Mouse (Mus musculus) liver, embryonic 15.5 days (tissue): Measurements from ENCODE around the gene Palm. TPM values are rescaled to one million over a fixed set of nuclear protein-coding genes. Genes with fewer than 3 reads are reported as not detected.

Experiments
- ATAC-seq: fragments of 200-750 bp; cut with Nextera tagmentation; 2 replicates; pipeline ENCODE4 v1.8.0; 2017; ENCODE audit warnings: moderate number of reproducible peaks, mild to moderate bottlenecking, moderate library complexity; ENCODE audit not compliant: insufficient read depth
- H3K27ac ChIP-seq: fragments of 300-500 bp; sonication (generic); replicated peaks from 2 replicates; pipeline ENCODE4 v1.5.1; 2015; ENCODE audit warnings: mild to moderate bottlenecking, inconsistent platforms
- H3K27me3 ChIP-seq: fragments of 300-500 bp; sonication (generic); 2 replicates; pipeline ENCODE4 v1.6.1; 2015; ENCODE audit warnings: mild to moderate bottlenecking, inconsistent platforms
- H3K36me3 ChIP-seq: fragments of 300-500 bp; sonication (generic); replicated peaks from 2 replicates; pipeline ENCODE4 v1.6.1; 2015; ENCODE audit warnings: moderate library complexity, mild to moderate bottlenecking, inconsistent platforms
- H3K4me1 ChIP-seq: fragments of 300-500 bp; sonication (generic); replicated peaks from 2 replicates; pipeline ENCODE4 v1.6.1; 2015; ENCODE audit warnings: inconsistent platforms
- H3K4me2 ChIP-seq: fragments of 300-500 bp; sonication (generic); 2 replicates; pipeline ENCODE4 v1.6.1; 2015; ENCODE audit warnings: moderate library complexity, mild to moderate bottlenecking, inconsistent platforms
- H3K4me3 ChIP-seq: fragments of 300-500 bp; sonication (generic); replicated peaks from 2 replicates; pipeline ENCODE4 v1.5.1; 2015; ENCODE audit warnings: mild to moderate bottlenecking, inconsistent platforms
- H3K9ac ChIP-seq: fragments of 300-500 bp; sonication (generic); 2 replicates; pipeline ENCODE4 v1.6.1; 2015; ENCODE audit warnings: moderate library complexity, mild to moderate bottlenecking, inconsistent platforms
- H3K9me3 ChIP-seq: fragments of 300-500 bp; sonication (generic); replicated peaks from 2 replicates; pipeline ENCODE4 v1.6.1; 2016; ENCODE audit warnings: inconsistent platforms
- WGBS: fragments of 180-500 bp; shearing (Covaris S2); methylation state at CpG from one replicate; pipeline ENCODE4 v1.1.7; 2015; ENCODE audit warnings: mixed read lengths; ENCODE audit not compliant: insufficient replicate concordance; 5-methylcytosine and 5-hydroxymethylcytosine counted together
- polyA plus RNA-seq: library from polyadenylated mRNA; unstranded; fragments of >200 nt; fragmentation: Nextera tagmentation; extraction: Ambion mirVana; gene quantifications from 2 replicates; pipeline ENCODE4 v1.2.1, GENCODE M21; 2015

Palm gene
- polyA plus RNA-seq, 1 experiment from 2014 or later, result 8.8 TPM

DNA sequence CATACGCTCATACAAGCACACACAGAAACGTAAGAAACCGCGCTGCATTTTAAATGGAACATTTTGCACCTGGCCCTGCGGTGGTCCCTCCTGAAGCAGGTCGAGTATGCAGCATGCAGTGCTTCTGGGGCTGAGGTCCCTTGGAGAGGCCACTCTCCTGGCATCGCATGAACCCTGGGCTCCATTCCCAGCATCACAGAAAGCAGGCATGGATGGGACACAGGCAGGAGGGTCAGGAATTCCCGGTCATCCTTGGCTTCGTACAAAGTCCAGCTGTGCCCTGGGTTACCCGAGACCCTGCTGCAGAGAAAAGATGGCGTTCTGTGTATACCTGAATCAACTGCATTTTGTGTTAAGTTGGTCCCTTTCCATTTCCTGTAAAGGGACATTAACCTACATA, 7.1 kb downstream of the Palm start:
- 70% methylated on average over 11 of the region's 11 CpGs for WGBS
- Histone ChIP-seq H3K9me3 (no peaks in the 10 kb centered on the region), H3K27ac (no peak overlapping the region), H3K36me3 (no peaks in the 10 kb centered on the region), H3K9ac (no peak overlapping the region), H3K4me2 (no peak overlapping the region), H3K4me3 (no peak overlapping the region), H3K27me3 (no peaks in the 10 kb centered on the region), H3K4me1 (peaks cover 67% of the 10 kb centered on the region)
- no peak for ATAC-seq

DNA sequence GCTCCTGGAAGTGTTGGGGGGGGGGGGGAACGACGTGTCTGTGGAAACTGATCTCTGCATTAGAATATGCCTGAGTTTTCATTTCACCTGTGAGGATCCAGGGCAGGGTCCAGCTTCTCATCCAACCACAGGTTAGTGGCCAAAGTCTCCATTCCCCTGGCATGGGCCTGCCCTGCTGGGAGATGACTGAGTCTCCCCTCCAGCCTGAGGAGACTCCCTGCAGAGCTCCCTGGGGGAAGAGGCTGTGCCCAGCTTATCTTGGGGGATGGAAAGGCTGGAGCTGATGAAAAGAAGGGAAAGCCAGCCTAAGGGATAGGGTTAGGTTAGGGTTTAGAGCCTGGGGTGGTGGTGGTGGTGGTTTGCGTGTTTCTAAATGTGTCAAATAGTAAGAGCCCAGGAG, 8.5 kb downstream of the Palm start:
- H3K27me3 ChIP-seq, result no peaks in the 10 kb centered on the region
- H3K9ac ChIP-seq, result no peak overlapping the region
- no peak for ATAC-seq
- no peaks in the 10 kb centered on the region for H3K36me3 ChIP-seq
- H3K4me3 ChIP-seq, result peak overlapping the region; percentile 24
- H3K9me3 ChIP-seq, result no peaks in the 10 kb centered on the region
- peak overlapping the region; percentile 39 for H3K27ac ChIP-seq
- WGBS, result 42% methylated on average over 3 of the region's 3 CpGs
- peak overlapping the region; percentile 48 for H3K4me2 ChIP-seq
- peaks cover 73% of the 10 kb centered on the region for H3K4me1 ChIP-seq

- Histone ChIP-seq H3K4me2 (peak overlapping the region; percentile 48), H3K9ac (no peak overlapping the region), H3K27me3 (no peaks in the 10 kb centered on the region), H3K27ac (peak overlapping the region; percentile 39), H3K4me1 (peaks cover 73% of the 10 kb centered on the region), H3K9me3 (no peaks in the 10 kb centered on the region), H3K4me3 (peak overlapping the region; percentile 24), H3K36me3 (no peaks in the 10 kb centered on the region)
- ATAC-seq, result peak; percentile 53
- WGBS, result 49% methylated on average over 11 of the region's 11 CpGs
Observed at GRCm38 (mm10) chr10:79802331-79802971, 9.1 kb downstream of the Palm start.

DNA sequence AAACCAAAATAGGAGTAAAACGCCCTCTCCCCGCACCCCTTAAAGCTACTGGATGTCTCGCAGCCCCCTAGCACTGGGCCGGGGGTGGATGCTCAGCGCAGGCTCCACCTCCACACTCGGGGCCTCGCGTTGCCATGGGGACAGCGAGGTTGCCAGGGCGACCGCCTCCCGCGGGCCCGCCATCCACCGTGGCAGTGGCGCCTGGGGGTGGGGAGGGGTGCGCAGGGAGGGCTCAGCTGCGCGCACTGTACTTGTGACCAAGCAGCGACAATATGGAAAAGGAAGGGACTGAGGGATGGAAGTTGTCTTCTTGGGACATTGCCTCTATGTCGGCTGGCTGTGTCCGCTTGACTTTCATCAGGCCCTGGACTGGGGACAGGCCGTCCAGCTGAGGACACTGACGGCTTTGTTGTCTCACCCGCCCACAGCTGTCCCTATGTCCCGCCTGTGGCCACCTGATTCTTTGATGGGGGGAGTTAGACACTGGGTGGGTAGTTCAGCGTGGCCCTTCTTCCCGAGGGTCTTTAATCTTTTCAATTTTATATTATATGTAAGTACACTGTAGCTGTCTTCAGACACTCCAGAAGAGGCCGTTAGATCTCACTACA, 10.4 kb downstream of the Palm start:
- no peak overlapping the region for H3K4me3 ChIP-seq
- H3K27ac ChIP-seq, result 0 out of 2 replicates have a peak overlapping the region, but pooled peaks have one; percentile 19
- no peaks in the 10 kb centered on the region for H3K36me3 ChIP-seq
- H3K27me3 ChIP-seq, result no peaks in the 10 kb centered on the region
- no peak overlapping the region for H3K9ac ChIP-seq
- H3K4me2 ChIP-seq, result no peak overlapping the region
- H3K9me3 ChIP-seq, result no peaks in the 10 kb centered on the region
- ATAC-seq, result no peak; the same call in 1 of the 2 replicates
- 43% methylated on average over 29 of the region's 29 CpGs for WGBS
- peaks cover 60% of the 10 kb centered on the region for H3K4me1 ChIP-seq

DNA sequence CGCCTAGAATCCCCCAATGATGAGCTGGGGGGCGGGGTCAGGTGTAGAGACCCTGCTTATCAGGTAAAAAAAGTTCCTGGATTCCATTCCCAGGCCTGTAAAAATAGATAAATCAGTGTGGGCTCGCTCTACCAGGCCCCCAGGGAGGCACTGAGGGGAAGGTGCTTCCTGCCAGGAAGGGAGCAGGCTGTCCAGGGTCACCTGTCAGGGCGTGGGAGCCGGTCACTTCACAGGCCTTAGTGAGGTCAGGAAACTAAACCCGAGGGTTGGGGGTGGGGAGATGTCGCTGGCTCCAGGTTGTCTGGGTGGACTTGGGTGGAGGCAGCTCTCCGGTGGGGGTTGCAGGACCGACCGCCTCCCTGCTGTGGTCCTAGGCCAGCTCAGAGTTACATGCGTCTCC, 12.3 kb downstream of the Palm start:
- Histone ChIP-seq H3K27me3 (no peaks in the 10 kb centered on the region), H3K27ac (no peak overlapping the region), H3K4me1 (peaks cover 58% of the 10 kb centered on the region), H3K36me3 (no peaks in the 10 kb centered on the region), H3K4me3 (no peak overlapping the region), H3K9me3 (no peaks in the 10 kb centered on the region), H3K4me2 (no peak overlapping the region), H3K9ac (no peak overlapping the region)
- ATAC-seq, result no peak
- 44% methylated on average over 11 of the region's 11 CpGs for WGBS

GRCm38 (mm10) chr10:79806331-79806730, 13.0 kb downstream of the Palm start:
- WGBS, result 70% methylated on average over 9 of the region's 9 CpGs
- H3K4me3 ChIP-seq, result no peak overlapping the region
- no peaks in the 10 kb centered on the region for H3K27me3 ChIP-seq
- no peak overlapping the region for H3K4me2 ChIP-seq
- no peaks in the 10 kb centered on the region for H3K36me3 ChIP-seq
- no peak for ATAC-seq
- peaks cover 57% of the 10 kb centered on the region for H3K4me1 ChIP-seq
- no peak overlapping the region for H3K9ac ChIP-seq
- H3K9me3 ChIP-seq, result no peaks in the 10 kb centered on the region
- no peak overlapping the region for H3K27ac ChIP-seq

DNA sequence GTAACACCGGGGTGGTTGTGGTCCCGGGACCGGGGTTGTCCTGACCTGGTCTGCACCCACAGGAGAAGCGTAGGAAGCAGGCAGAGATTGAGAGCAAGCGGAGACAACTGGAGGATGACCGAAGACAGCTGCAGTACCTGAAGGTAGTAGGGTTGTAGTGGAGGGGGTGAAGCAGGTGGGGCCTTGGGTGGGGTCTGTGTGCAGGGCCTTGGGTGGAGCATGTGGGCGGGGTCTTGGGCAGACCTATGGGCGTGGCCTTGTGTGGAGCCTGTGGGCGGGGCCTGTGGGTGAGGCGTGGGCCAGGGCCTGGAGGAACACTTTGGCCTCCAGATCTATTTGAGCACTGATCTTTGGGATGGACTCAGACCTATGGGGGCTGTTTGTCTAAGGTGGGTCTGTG, 13.6 kb downstream of the Palm start:
- Histone ChIP-seq H3K27ac (no peak overlapping the region), H3K4me1 (peaks cover 56% of the 10 kb centered on the region), H3K4me3 (no peak overlapping the region), H3K9ac (no peak overlapping the region), H3K4me2 (no peak overlapping the region), H3K36me3 (no peaks in the 10 kb centered on the region), H3K27me3 (no peaks in the 10 kb centered on the region), H3K9me3 (no peaks in the 10 kb centered on the region)
- ATAC-seq, result no peak
- WGBS, result 54% methylated on average over 10 of the region's 10 CpGs

DNA sequence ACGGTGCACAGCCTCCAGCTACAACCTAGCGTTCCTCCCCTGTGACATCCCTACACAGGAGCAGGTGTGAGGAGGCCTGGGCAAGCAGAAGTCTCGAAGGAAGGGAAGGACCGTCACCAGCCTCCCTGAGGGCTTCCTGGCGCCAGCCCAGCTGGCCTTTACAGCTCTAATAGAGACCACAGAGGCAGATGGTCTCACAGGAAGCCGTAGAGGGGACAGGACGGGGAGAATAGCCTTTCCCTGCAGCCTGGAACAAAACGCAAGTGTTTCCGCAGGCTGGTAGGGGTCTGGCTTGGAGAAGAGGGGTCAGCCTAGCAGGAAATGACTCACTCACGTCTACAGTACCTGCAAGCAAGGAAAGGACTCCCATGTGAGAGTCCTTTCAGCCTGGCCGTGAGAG, 14.5 kb downstream of the Palm start:
- Histone ChIP-seq H3K27ac (no peak overlapping the region), H3K36me3 (no peaks in the 10 kb centered on the region), H3K4me2 (no peak overlapping the region), H3K9me3 (no peaks in the 10 kb centered on the region), H3K4me3 (no peak overlapping the region), H3K4me1 (peaks cover 53% of the 10 kb centered on the region), H3K27me3 (no peaks in the 10 kb centered on the region), H3K9ac (no peak overlapping the region)
- 56% methylated on average over 11 of the region's 11 CpGs for WGBS
- no peak for ATAC-seq

DNA sequence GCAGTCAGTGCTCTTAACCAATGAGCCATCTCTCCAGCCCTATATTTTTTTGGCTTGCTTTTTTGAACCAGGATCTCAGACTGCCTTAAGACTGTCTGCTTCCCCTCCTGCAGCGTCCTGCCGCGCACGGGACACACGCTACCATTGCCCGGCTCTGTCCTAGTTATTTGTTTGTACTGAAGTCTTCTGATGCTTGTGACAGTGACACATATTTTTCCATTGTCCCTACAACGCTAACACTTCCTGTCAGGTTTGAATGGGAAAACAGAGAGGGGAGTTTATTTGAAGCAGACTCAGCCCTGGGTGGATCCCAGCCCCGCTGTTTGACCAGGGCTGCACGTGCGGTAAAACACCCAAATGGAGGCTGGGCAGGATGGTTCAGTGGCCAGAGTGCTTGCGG, 15.4 kb downstream of the Palm start:
- WGBS, result 80% methylated on average over 11 of the region's 11 CpGs

GRCm38 (mm10) chr10:79811736-79812637, 18.6 kb downstream of the Palm start:
- Histone ChIP-seq H3K4me3 (no peak overlapping the region), H3K9ac (no peak overlapping the region), H3K9me3 (no peaks in the 10 kb centered on the region), H3K4me1 (peaks cover 22% of the 10 kb centered on the region), H3K27ac (no peak overlapping the region), H3K27me3 (no peaks in the 10 kb centered on the region), H3K36me3 (no peaks in the 10 kb centered on the region), H3K4me2 (no peak overlapping the region)
- ATAC-seq, result 0 out of 2 replicates have a peak, but pooled peaks have one; percentile 21
- 22% methylated on average over 15 of the region's 15 CpGs for WGBS

More for the DNA sequence above, 15.4 kb downstream of the Palm start:
- Histone ChIP-seq H3K9ac (no peak overlapping the region), H3K4me1 (peaks cover 44% of the 10 kb centered on the region), H3K27me3 (no peaks in the 10 kb centered on the region), H3K36me3 (no peaks in the 10 kb centered on the region), H3K4me3 (no peak overlapping the region), H3K9me3 (no peaks in the 10 kb centered on the region), H3K4me2 (no peak overlapping the region), H3K27ac (no peak overlapping the region)
- no peak for ATAC-seq

- no peak for ATAC-seq
- WGBS, result 52% methylated on average over 5 of the region's 5 CpGs
Observed at GRCm38 (mm10) chr10:79814271-79814842, 21.0 kb downstream of the Palm start.

More at GRCm38 (mm10) chr10:79814271-79814842, 21.0 kb downstream of the Palm start:
- Histone ChIP-seq H3K9me3 (no peaks in the 10 kb centered on the region), H3K27ac (no peak overlapping the region), H3K4me1 (peaks cover 12% of the 10 kb centered on the region), H3K4me2 (no peak overlapping the region), H3K9ac (no peak overlapping the region), H3K4me3 (no peak overlapping the region), H3K27me3 (no peaks in the 10 kb centered on the region), H3K36me3 (no peaks in the 10 kb centered on the region)
